Mouse (Mus musculus) gastrocnemius, postnatal 10 days (tissue): Measurements from ENCODE around the gene Ifrd1. TPM values are rescaled to one million over a fixed set of nuclear protein-coding genes. Genes with fewer than 3 reads are reported as not detected.
"Not testable (repeated sequence)": the region's sequence is repeated elsewhere in the genome, so short reads cannot be mapped to it uniquely, and the experiment has no call there.

Experiments
- DNase-seq: peaks from one replicate; pipeline ENCODE4 v3.0.0; 2021; ENCODE audit warnings: mixed read lengths
- microRNA-seq, 2 experiments: library from miRNA; unstranded; fragments of <30 nt; microRNA quantifications; one replicate each; pipeline ENCODE4 v1.2.0; 2021
- total RNA-seq, 2 experiments: library from RNA; stranded (reverse); gene quantifications; 2 replicates each; pipeline ENCODE4 v1.2.3; 2021

Ifrd1 gene
- total RNA-seq, 2 experiments from 2014 or later: 78.5 to 81.5 TPM

DNA sequence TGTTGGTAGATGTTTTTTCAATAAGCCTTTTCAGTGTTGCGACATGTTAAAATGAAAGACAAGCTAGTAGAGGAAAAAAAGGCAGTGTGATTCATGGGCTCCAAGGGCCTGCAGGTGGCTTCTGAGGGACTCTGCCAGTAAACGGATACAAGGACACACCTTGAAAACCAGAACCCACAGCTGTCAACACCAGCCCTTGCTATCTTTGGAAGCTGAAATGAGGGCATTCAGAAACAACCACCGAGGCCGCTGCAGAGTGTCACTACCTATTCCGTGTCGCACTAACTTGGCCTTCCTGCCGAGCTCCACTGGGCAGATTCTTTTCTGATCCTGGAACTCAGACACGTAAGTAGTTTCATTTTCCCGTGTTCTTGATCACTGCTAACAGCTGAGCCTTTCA lies 49.9 kb downstream of the Ifrd1 start:
- DNase-seq: peak; percentile 13

- DNase-seq: no peak
These were observed 50.3 kb downstream of the Ifrd1 start for GRCm38 (mm10) chr12:40198019-40198418.

DNA sequence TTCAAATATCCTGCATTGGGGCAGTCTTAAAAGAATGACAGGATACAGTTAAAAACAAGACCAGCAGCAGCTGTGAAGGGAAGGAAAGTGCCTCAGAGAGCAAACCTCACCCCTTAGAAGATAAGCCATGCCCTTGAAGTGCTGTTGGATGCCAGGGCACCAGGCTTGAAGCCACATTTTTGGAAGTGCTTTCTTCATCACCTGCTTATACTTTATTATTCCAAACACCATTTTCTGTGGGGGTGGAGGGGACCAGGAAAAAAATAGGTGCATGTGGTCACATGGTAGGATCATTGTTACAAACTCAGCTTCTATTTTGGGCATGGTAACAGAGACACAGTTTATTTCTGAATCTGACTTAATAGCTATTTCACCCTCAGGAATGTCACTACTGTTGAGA lies 50.8 kb downstream of the Ifrd1 start:
- no peak for DNase-seq

DNA sequence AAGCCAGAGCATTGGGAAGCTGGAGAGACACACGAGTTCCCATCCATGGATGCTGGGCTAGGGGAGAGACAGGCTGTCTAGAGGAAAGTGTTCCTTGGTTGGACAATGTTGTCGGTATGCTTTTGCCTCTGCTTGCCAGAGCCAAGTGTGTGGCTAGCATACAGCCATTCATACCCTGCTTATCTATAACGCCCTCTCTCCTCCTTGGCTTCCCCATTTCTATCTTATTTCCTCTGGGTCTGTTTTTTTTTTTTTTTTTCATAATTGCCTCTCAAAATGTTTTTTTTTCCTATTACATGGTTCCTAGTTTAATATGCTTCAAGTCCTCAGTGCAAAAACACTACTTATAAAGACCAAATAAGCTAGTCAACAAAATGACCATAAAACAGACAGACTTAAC lies 62.8 kb downstream of the Ifrd1 start:
- DNase-seq: no peak

GRCm38 (mm10) chr12:40177089-40177488 lies 71.2 kb downstream of the Ifrd1 start:
- DNase-seq: peak; percentile 39

DNA sequence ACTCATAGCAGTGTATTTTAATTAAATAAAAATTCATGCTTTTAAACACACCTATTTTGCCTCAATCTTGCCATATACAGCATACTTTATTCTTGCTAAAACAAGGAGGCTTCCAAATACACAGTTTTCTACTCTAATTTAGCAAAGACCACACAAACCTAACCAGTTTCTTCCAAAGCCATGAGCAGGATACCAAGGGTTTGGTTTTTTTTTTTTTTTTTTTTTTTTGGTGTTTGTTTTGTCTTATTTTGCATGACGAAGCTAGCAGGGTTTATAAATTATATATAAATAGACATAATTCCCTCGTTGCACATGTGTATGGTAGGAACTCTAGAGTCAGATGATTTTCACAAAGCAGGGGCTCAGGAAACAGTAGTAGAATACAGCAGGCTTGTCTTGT lies 72.1 kb downstream of the Ifrd1 start:
- DNase-seq: no peak

- DNase-seq: not testable (repeated sequence)
These were observed 73.1 kb downstream of the Ifrd1 start for GRCm38 (mm10) chr12:40175171-40175570.

DNA sequence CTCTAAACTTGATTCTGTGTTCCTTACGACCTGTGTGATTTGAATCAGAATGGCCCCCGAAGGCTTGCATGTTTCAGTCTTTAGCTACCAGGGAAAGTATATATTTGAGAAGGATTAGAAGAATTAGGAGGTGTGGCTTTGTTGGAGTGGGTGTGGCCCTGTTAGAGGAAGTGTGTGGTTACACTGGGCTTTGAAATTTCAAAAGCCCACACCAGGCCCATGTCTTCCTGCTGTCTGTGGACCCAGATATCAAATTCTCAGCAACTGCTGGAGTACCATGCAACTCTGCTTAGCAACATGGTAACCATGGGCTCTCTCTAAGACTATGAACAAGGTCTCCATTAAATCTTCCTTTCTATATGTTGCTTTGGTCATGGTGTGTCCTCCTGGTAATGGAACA lies 76.7 kb downstream of the Ifrd1 start:
- DNase-seq: no peak

DNA sequence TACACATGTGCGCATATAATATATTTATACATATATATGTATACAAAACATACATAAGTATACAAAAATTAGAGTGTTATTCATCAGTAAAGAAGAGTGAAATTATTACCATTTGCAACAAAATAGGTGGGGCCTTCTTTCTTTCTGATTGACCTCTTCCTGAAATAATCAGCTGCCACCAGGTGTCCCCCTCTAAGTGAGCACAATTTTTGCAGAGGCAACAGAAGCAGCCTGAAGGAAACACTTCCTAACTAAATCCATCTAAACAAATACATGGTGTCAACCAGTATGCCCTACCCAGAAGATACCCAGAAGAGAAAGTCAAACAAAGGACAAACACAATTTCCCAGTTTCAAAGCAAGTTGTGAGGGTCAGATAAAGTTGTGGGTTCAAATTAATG lies 78.6 kb downstream of the Ifrd1 start:
- no peak for DNase-seq

DNA sequence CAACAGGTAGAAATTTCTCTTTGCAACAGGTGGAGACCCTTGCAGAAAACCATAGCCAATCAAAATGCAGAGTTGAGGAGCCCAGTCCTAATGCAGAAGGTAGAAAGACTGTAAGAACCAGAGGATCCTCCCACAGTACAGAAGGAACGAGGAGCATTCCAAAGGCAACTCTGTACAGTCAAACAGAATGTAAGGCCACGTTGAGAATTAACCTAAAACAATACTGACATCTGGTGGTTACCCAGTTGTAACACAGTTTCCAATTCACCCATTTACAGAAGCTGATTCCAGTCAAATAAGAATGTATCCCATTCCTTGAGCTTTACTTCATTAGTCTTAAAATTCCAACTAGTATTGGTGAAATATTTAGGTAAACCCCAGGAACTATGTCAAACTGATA lies 83.7 kb downstream of the Ifrd1 start:
- DNase-seq: no peak

DNA sequence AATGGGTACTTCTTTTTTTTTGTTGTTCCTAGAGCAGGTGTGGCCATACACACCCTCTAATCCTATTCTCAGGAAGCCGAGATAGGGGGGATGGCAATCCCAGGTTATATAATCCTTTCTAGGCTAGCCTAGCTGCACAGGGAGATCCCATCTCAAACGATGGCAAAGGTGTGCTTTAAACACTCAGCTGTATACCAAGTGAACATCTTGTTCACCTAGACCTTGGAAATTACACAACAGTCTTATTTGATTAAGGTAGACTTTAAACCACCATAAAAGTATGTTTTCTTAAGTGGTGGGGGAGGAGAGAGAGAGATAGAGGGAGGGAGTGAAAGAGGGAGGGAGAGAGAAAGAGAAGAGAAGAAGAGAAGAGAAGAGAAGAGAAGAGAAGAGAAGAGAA lies 87.5 kb downstream of the Ifrd1 start:
- no peak for DNase-seq

DNA sequence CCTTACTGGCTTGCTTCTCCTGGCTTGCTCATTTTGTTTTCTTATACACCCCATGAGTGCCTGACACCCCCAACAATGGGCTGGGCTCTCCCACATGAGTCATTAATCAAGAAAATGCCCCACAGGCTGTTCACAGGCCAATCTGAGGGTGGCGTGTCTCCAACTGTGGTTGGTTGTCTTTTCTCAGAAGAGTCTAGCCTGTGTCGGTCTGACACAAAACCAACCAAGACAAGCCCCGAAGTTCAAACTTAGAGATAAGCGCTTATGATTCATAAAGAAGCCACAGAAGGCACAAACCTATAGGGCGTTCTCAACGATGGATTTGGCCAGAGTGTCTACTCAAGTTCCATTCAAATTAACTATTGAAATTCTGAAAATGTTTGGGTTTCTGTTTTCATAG lies 94.1 kb downstream of the Ifrd1 start:
- DNase-seq: no peak

- no peak for DNase-seq
These were observed 95.8 kb downstream of the Ifrd1 start for GRCm38 (mm10) chr12:40152353-40153069.

Small RNA genes within 50 kb of the gene (microRNA-seq; reads per million reads assigned to microRNA genes)
- 0.75 to 0.95 reads per million in 2 experiments for gene Mir1938

Other genes starting within 250 kb of the Ifrd1 start
- 10 to 100 TPM; 22.0 to 23.3 TPM for gene Arl4a, start 210.5 kb downstream of the Ifrd1 start, total RNA-seq
- gene Scin, start 114.3 kb downstream of the Ifrd1 start, total RNA-seq: 1 to 10 TPM in 1 of 2 experiments, under 1 TPM in 1; 0.82 to 1.3 TPM
- gene Lsmem1, start 49.0 kb downstream of the Ifrd1 start, total RNA-seq: 10 to 100 TPM; 40.8 to 45.7 TPM
- 10 to 100 TPM; 14.1 to 14.8 TPM for gene Zfp277, start 197.4 kb upstream of the Ifrd1 start, total RNA-seq
- 10 to 100 TPM; 21.6 to 29.7 TPM for gene Dock4, start 197.4 kb upstream of the Ifrd1 start, total RNA-seq